Mouse (Mus musculus) embryo, embryonic 10.5 days (tissue): ENCODE data around the gene Spsb4.

ENCODE experiments used
- DNase-seq: peaks from one replicate; pipeline ENCODE4 v3.0.0-alpha.2; 2015; ENCODE audit warnings: low spot score

Gene Spsb4

GRCm38 (mm10) chr9:96978147-96978782, 40.4 kb downstream of the Spsb4 start:
- DNase-seq, result no peak

- no peak for DNase-seq
Measured at GRCm38 (mm10) chr9:96977287-96978145, 41.1 kb downstream of the Spsb4 start.

GRCm38 (mm10) chr9:96973091-96973490, 45.6 kb downstream of the Spsb4 start:
- no peak for DNase-seq

- peak; percentile 69 for DNase-seq
Measured at GRCm38 (mm10) chr9:96971625-96972404, 46.8 kb downstream of the Spsb4 start.

- DNase-seq, result no peak
Measured at GRCm38 (mm10) chr9:96967516-96967915, 51.1 kb downstream of the Spsb4 start.

GRCm38 (mm10) chr9:96966465-96966864, 52.2 kb downstream of the Spsb4 start:
- DNase-seq, result no peak

- DNase-seq, result no peak
Measured at GRCm38 (mm10) chr9:96963443-96964215, 55.0 kb downstream of the Spsb4 start.

- peak; percentile 35 for DNase-seq
Measured at GRCm38 (mm10) chr9:96962714-96963113, 55.9 kb downstream of the Spsb4 start.

GRCm38 (mm10) chr9:96961986-96962701, 56.5 kb downstream of the Spsb4 start:
- no peak for DNase-seq

GRCm38 (mm10) chr9:96961006-96961405, 57.6 kb downstream of the Spsb4 start:
- DNase-seq, result peak; percentile 76

GRCm38 (mm10) chr9:96960241-96960640, 58.4 kb downstream of the Spsb4 start:
- no peak for DNase-seq

GRCm38 (mm10) chr9:96959469-96959868, 59.2 kb downstream of the Spsb4 start:
- DNase-seq, result no peak

- peak; percentile 73 for DNase-seq
Measured at GRCm38 (mm10) chr9:96958009-96958615, 60.5 kb downstream of the Spsb4 start.

GRCm38 (mm10) chr9:96957298-96957865, 61.3 kb downstream of the Spsb4 start:
- DNase-seq, result no peak

GRCm38 (mm10) chr9:96956646-96957297, 61.9 kb downstream of the Spsb4 start:
- DNase-seq, result no peak

GRCm38 (mm10) chr9:96954063-96954809, 64.4 kb downstream of the Spsb4 start:
- DNase-seq, result no peak

GRCm38 (mm10) chr9:96953443-96953842, 65.2 kb downstream of the Spsb4 start:
- no peak for DNase-seq

GRCm38 (mm10) chr9:96952310-96952975, 66.2 kb downstream of the Spsb4 start:
- DNase-seq, result no peak

- DNase-seq, result no peak
Measured at GRCm38 (mm10) chr9:96949551-96949950, 69.1 kb downstream of the Spsb4 start.
